Mouse (Mus musculus) kidney, adult 2 months (tissue): ENCODE measurements around the gene Polg.

Source experiments
- CTCF ChIP-seq: fragments of 200-500 bp; conservative IDR thresholded peaks from 2 replicates; pipeline ENCODE4 v1.5.1; 2011; ENCODE audit warnings: low read depth, mild to moderate bottlenecking, control low read depth, low read length, moderate library complexity, mixed read lengths; ENCODE audit not compliant: insufficient read depth, insufficient read length
- POLR2A ChIP-seq: fragments of 200-500 bp; IDR thresholded peaks from one replicate; pipeline ENCODE4 v1.6.1; 2011; ENCODE audit warnings: low read depth, low read length, control low read depth

GRCm38 (mm10) chr7:79508280-79509234 is 42.4 kb upstream of the Polg start:
- TF ChIP-seq CTCF (no peak), POLR2A (no peak)
